Mouse (Mus musculus) brain, embryonic 14.5 days (tissue): ENCODE measurements around the gene Fam83c.

Source experiments
- CTCF ChIP-seq: fragments of 200-500 bp; IDR thresholded peaks from 2 replicates; pipeline ENCODE4 v1.5.1; 2012; ENCODE audit warnings: inconsistent platforms, mild to moderate bottlenecking, moderate library complexity, borderline replicate concordance; ENCODE audit not compliant: insufficient read depth, insufficient read length; ENCODE audit errors: extremely low read depth
- POLR2A ChIP-seq: fragments of 200-500 bp; IDR thresholded peaks from 2 replicates; pipeline ENCODE4 v1.6.1; 2012; ENCODE audit warnings: mild to moderate bottlenecking, inconsistent platforms, borderline replicate concordance; ENCODE audit not compliant: poor library complexity, insufficient read depth, insufficient read length, severe bottlenecking; ENCODE audit errors: extremely low read depth

GRCm38 (mm10) chr2:155777688-155777985 lies 57.0 kb downstream of the Fam83c start:
- TF ChIP-seq CTCF (no peak), POLR2A (no peak)
